Mouse (Mus musculus): ENCODE results near the gene Slc11a1. TPM values are rescaled to one million over a fixed set of nuclear protein-coding genes. Genes with fewer than 3 reads are reported as not detected.

The Slc11a1 gene
- polyA plus RNA-seq, 1 experiment from 2014 or later, result 0.10 TPM

GRCm38 (mm10) chr1:74408589-74409504 lies 33.9 kb downstream of the Slc11a1 start, which contains the start of gene Vil1:
TSS of gene Vil1 (plus strand) at chr1:74409376.
- CTCF ChIA-PET, result interaction anchor here (1.9 kb wide), 1 partner anchor 11 kb away, joined by 5 read pairs; no protein-coding TSS in a partner anchor
- ATAC-seq (no peak), DNase-seq (ENCODE audit: low read depth, low spot score) (no peak)
- in situ Hi-C loops (cut with MboI; ENCODE audit: low pct_unique_long_range_greater_than_20kb), result no loop called here
- no peak for TF ChIP-seq CTCF (IDR thresholded peaks at IDR 0.05)
- POLR2A ChIA-PET, result no interaction called here
- no peaks in the 10 kb centered on the region for H3K27me3 ChIP-seq

GRCm38 (mm10) chr1:74411753-74412325 lies 36.8 kb downstream of the Slc11a1 start:
- ChIA-PET POLR2A (interaction anchor here (1.4 kb wide), 1 partner anchor 14 kb away, joined by 5 read pairs; no protein-coding TSS in a partner anchor), CTCF (interaction anchor here (1.0 to 1.6 kb wide), 4 partner anchors 9 to 38 kb away, joined by 3 to 4 read pairs (median 3); no protein-coding TSS in a partner anchor)
- no peak for TF ChIP-seq CTCF (IDR thresholded peaks at IDR 0.05)
- ATAC-seq (no peak), DNase-seq (ENCODE audit: low read depth, low spot score) (no peak)
- H3K27me3 ChIP-seq, result no peaks in the 10 kb centered on the region
- in situ Hi-C loops (cut with MboI; ENCODE audit: low pct_unique_long_range_greater_than_20kb), result no loop called here

- no peak for ATAC-seq
- ChIA-PET CTCF (interaction anchor here (1.0 to 1.6 kb wide), 3 partner anchors 24 to 37 kb away, joined by 3 to 4 read pairs (median 3); no protein-coding TSS in a partner anchor), POLR2A (interaction anchor here (1.4 kb wide), 1 partner anchor 15 kb away, joined by 5 read pairs; no protein-coding TSS in a partner anchor)
- in situ Hi-C loops (cut with MboI; ENCODE audit: low pct_unique_long_range_greater_than_20kb), result no loop called here
- no peak for TF ChIP-seq CTCF (IDR thresholded peaks at IDR 0.05)
- no peak for DNase-seq (ENCODE audit: low read depth, low spot score)
- no peaks in the 10 kb centered on the region for H3K27me3 ChIP-seq
These were observed 37.7 kb downstream of the Slc11a1 start for GRCm38 (mm10) chr1:74412711-74413110.

- no peak for DNase-seq (ENCODE audit: low read depth, low spot score)
- H3K27me3 ChIP-seq, result no peaks in the 10 kb centered on the region
- POLR2A ChIA-PET, result no interaction called here
- CTCF ChIA-PET, result interaction anchor here (0.8 to 1.6 kb wide), 2 partner anchors 9 to 16 kb away, joined by 3 read pairs; no protein-coding TSS in a partner anchor
- no peak for TF ChIP-seq CTCF (IDR thresholded peaks at IDR 0.05)
- no peak for ATAC-seq
- in situ Hi-C loops (cut with MboI; ENCODE audit: low pct_unique_long_range_greater_than_20kb), result no loop called here
These were observed 40.1 kb downstream of the Slc11a1 start for GRCm38 (mm10) chr1:74415143-74415542.

- H3K27me3 ChIP-seq, result no peaks in the 10 kb centered on the region
- ChIA-PET CTCF (interaction anchor here (0.6 to 2.4 kb wide), 3 partner anchors 11 to 1797 kb away, joined by 3 to 11 read pairs (median 3); no protein-coding TSS in a partner anchor), POLR2A (interaction anchor here (0.6 kb wide), 1 partner anchor 544 kb away, joined by 3 read pairs; no protein-coding TSS in a partner anchor)
- ATAC-seq (no peak), DNase-seq (ENCODE audit: low read depth, low spot score) (no peak)
- in situ Hi-C loops (cut with MboI; ENCODE audit: low pct_unique_long_range_greater_than_20kb), result no loop called here
- no peak for TF ChIP-seq CTCF (IDR thresholded peaks at IDR 0.05)
These were observed 43.9 kb downstream of the Slc11a1 start for GRCm38 (mm10) chr1:74418747-74419439.

- POLR2A ChIA-PET, result interaction anchor here (0.6 kb wide), 1 partner anchor 545 kb away, joined by 3 read pairs; no protein-coding TSS in a partner anchor
- in situ Hi-C loops (cut with MboI; ENCODE audit: low pct_unique_long_range_greater_than_20kb), result no loop called here
- no peak for TF ChIP-seq CTCF (IDR thresholded peaks at IDR 0.05)
- CTCF ChIA-PET, result interaction anchor here (1.0 to 2.4 kb wide), 2 partner anchors 11 to 33 kb away, joined by 3 to 11 read pairs; no protein-coding TSS in a partner anchor
- DNase-seq (ENCODE audit: low read depth, low spot score), result no peak
- no peaks in the 10 kb centered on the region for H3K27me3 ChIP-seq
- no peak for ATAC-seq
These were observed 44.4 kb downstream of the Slc11a1 start for GRCm38 (mm10) chr1:74419440-74419794.

GRCm38 (mm10) chr1:74423147-74423546 lies 48.2 kb downstream of the Slc11a1 start:
- no peak for ATAC-seq
- ChIA-PET CTCF (interaction anchor here (1.2 to 1.3 kb wide), 2 partner anchors 10 to 25 kb away, joined by 3 read pairs; no protein-coding TSS in a partner anchor), POLR2A (no interaction called here)
- DNase-seq (ENCODE audit: low read depth, low spot score), result no peak
- no peak for TF ChIP-seq CTCF (IDR thresholded peaks at IDR 0.05)
- in situ Hi-C loops (cut with MboI; ENCODE audit: low pct_unique_long_range_greater_than_20kb), result no loop called here
- no peaks in the 10 kb centered on the region for H3K27me3 ChIP-seq

- in situ Hi-C loops (cut with MboI; ENCODE audit: low pct_unique_long_range_greater_than_20kb), result no loop called here
- H3K27me3 ChIP-seq, result no peaks in the 10 kb centered on the region
- ChIA-PET POLR2A (no interaction called here), CTCF (interaction anchor here (0.8 kb wide), 1 partner anchor 12 kb away, joined by 3 read pairs; no protein-coding TSS in a partner anchor)
- no peak for TF ChIP-seq CTCF (IDR thresholded peaks at IDR 0.05)
- DNase-seq (ENCODE audit: low read depth, low spot score) (no peak), ATAC-seq (no peak)
These were observed 50.9 kb downstream of the Slc11a1 start for GRCm38 (mm10) chr1:74425845-74426244.

- POLR2A ChIA-PET, result interaction anchor here (1.2 kb wide), 1 partner anchor 284 kb away, joined by 3 read pairs; no protein-coding TSS in a partner anchor
- no peak for DNase-seq (ENCODE audit: low read depth, low spot score)
- ATAC-seq, result no peak
- TF ChIP-seq CTCF (IDR thresholded peaks at IDR 0.05), result no peak
- CTCF ChIA-PET, result interaction anchor here (0.8 to 1.9 kb wide), 5 partner anchors 9 to 34 kb away, joined by 3 to 5 read pairs (median 3); no protein-coding TSS in a partner anchor
- no peaks in the 10 kb centered on the region for H3K27me3 ChIP-seq
- in situ Hi-C loops (cut with MboI; ENCODE audit: low pct_unique_long_range_greater_than_20kb), result no loop called here
These were observed 58.2 kb downstream of the Slc11a1 start for GRCm38 (mm10) chr1:74433220-74433619.

GRCm38 (mm10) chr1:74434596-74434995 lies 59.6 kb downstream of the Slc11a1 start:
- no peak for DNase-seq (ENCODE audit: low read depth, low spot score)
- in situ Hi-C loops (cut with MboI; ENCODE audit: low pct_unique_long_range_greater_than_20kb), result no loop called here
- ChIA-PET CTCF (interaction anchor here (1.2 to 1.9 kb wide), 2 partner anchors 13 to 35 kb away, joined by 3 to 5 read pairs; no protein-coding TSS in a partner anchor), POLR2A (no interaction called here)
- no peaks in the 10 kb centered on the region for H3K27me3 ChIP-seq
- no peak for TF ChIP-seq CTCF (IDR thresholded peaks at IDR 0.05)
- no peak for ATAC-seq
